Mouse (Mus musculus) retina, embryonic 14.5 days (tissue): ENCODE measurements around the gene Vmn1r35.
"Not testable (repeated sequence)": the region's sequence is repeated elsewhere in the genome, so short reads cannot be mapped to it uniquely, and the experiment has no call there.

Source experiments
- DNase-seq: peaks from one replicate; pipeline ENCODE4 v3.0.0-alpha.2; 2015; ENCODE audit warnings: low spot score

Vmn1r35 gene

GRCm38 (mm10) chr6:66685806-66686205 is at the start of gene Vmn1r35:
Gene Vmn1r35, minus strand, starts transcription at chr6:66685906.
- no peak for DNase-seq

DNA sequence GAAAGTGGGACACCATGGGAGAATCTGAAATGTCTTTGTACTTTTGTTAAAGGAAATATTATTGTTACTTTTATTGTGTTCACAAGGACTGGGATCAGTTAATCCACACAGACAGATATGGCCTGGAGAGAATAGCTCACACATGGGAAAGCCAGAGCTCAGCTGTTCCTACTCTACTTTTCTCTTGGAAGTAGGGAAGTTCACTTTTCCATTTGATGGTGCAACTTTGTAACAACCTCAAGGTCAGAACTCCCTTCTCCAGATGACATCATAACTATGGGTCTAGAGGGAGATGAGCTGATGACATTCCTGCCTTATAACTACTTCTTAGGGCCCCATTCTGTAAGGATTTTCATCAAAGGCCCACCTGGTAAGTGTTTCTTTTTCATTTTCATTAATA is 43.4 kb upstream of the Vmn1r35 start, which contains the start of gene Vmn1r37:
Gene Vmn1r37, plus strand, starts transcription at position 301 of the 400 bp plus-strand sequence.
- DNase-seq: not testable (repeated sequence)

DNA sequence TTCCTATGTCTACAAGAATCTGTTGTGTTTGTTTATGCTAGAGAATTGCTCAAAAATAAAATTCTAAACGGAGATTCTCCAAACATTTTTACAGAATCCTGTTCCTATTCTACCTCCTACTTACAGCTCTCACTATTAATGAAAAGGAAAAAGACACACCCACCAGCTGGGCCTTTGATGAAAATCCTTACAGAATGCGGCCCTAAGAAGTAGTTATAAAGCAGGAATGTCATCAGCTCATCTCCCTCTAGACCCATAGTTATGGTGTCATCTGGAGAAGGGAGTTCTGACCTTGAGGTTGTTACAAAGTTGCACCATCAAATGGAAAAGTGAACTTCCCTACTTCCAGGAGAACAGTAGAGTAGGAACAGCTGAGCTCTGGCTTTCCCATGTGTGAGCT is 33.4 kb upstream of the Vmn1r35 start, which contains the start of gene Vmn1r36:
Gene Vmn1r36, minus strand, starts transcription at position 101 of the 400 bp plus-strand sequence.
- DNase-seq: not testable (repeated sequence)

- no peak for DNase-seq
Observed at GRCm38 (mm10) chr6:66713854-66714253, 28.1 kb upstream of the Vmn1r35 start.

- DNase-seq: no peak
Observed at GRCm38 (mm10) chr6:66708901-66709300, 23.2 kb upstream of the Vmn1r35 start.

DNA sequence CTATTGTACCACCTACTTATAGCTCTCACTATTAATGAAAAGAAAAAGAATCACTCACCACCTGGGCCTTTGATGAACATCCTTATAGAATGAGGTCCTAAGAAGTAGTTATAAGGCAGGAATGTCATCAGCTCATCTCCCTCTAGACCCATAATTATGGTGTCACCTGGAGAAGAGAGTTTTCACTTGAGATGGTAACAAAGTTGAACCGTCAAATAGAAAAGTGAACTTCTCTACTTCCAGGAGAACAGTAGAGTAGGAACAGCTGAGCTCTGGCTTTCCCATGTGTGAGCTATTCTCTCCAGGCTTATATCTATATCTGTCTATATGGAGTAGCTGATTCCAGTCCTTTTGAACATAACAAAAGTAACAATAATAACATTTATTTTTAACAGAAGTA is 41.9 kb downstream of the Vmn1r35 start, which contains the start of gene Vmn1r34:
Gene Vmn1r34, minus strand, starts transcription at position 101 of the 400 bp plus-strand sequence.
- no peak for DNase-seq
